Mouse (Mus musculus): ENCODE measurements around the gene Gna12.

Gna12 gene

GRCm38 (mm10) chr5:140795176-140795575 is 35.1 kb downstream of the Gna12 start:
- no peak for DNase-seq (ENCODE audit: low spot score)

- DNase-seq (ENCODE audit: low spot score): no peak
Measured at GRCm38 (mm10) chr5:140794753-140795152, 35.5 kb downstream of the Gna12 start.

- no peak for DNase-seq (ENCODE audit: low spot score)
Measured at GRCm38 (mm10) chr5:140792233-140792632, 38.0 kb downstream of the Gna12 start.

- DNase-seq (ENCODE audit: low spot score): no peak
Measured at GRCm38 (mm10) chr5:140790937-140791877, 39.0 kb downstream of the Gna12 start.

GRCm38 (mm10) chr5:140790392-140790791 is 39.8 kb downstream of the Gna12 start:
- DNase-seq (ENCODE audit: low spot score): no peak

- no peak for DNase-seq (ENCODE audit: low spot score)
Measured at GRCm38 (mm10) chr5:140789561-140789960, 40.7 kb downstream of the Gna12 start.

- no peak for DNase-seq (ENCODE audit: low spot score)
Measured at GRCm38 (mm10) chr5:140785240-140785872, 44.9 kb downstream of the Gna12 start.

- no peak for DNase-seq (ENCODE audit: low spot score)
Measured at GRCm38 (mm10) chr5:140784288-140784687, 45.9 kb downstream of the Gna12 start.

GRCm38 (mm10) chr5:140783577-140783976 is 46.7 kb downstream of the Gna12 start:
- DNase-seq (ENCODE audit: low spot score): no peak

- no peak for DNase-seq (ENCODE audit: low spot score)
Measured at GRCm38 (mm10) chr5:140781886-140782572, 48.2 kb downstream of the Gna12 start.

- no peak for DNase-seq (ENCODE audit: low spot score)
Measured at GRCm38 (mm10) chr5:140781122-140781521, 49.1 kb downstream of the Gna12 start.

GRCm38 (mm10) chr5:140776968-140777367 is 53.3 kb downstream of the Gna12 start:
- DNase-seq (ENCODE audit: low spot score): no peak

- DNase-seq (ENCODE audit: low spot score): no peak
Measured at GRCm38 (mm10) chr5:140775111-140775510, 55.1 kb downstream of the Gna12 start.

GRCm38 (mm10) chr5:140772158-140772557 is 58.1 kb downstream of the Gna12 start:
- no peak for DNase-seq (ENCODE audit: low spot score)

GRCm38 (mm10) chr5:140771612-140772011 is 58.6 kb downstream of the Gna12 start:
- no peak for DNase-seq (ENCODE audit: low spot score)

GRCm38 (mm10) chr5:140768333-140768732 is 61.9 kb downstream of the Gna12 start:
- no peak for DNase-seq (ENCODE audit: low spot score)

- DNase-seq (ENCODE audit: low spot score): peak; percentile 82
Measured at GRCm38 (mm10) chr5:140767704-140768141, 62.5 kb downstream of the Gna12 start.

GRCm38 (mm10) chr5:140766566-140766965 is 63.7 kb downstream of the Gna12 start:
- no peak for DNase-seq (ENCODE audit: low spot score)

- DNase-seq (ENCODE audit: low spot score): no peak
Measured at GRCm38 (mm10) chr5:140764921-140765613, 65.2 kb downstream of the Gna12 start.

- DNase-seq (ENCODE audit: low spot score): no peak
Measured at GRCm38 (mm10) chr5:140762540-140762939, 67.7 kb downstream of the Gna12 start.

GRCm38 (mm10) chr5:140758864-140759263 is 71.4 kb downstream of the Gna12 start:
- no peak for DNase-seq (ENCODE audit: low spot score)

GRCm38 (mm10) chr5:140753223-140753622 is 77.0 kb downstream of the Gna12 start:
- no peak for DNase-seq (ENCODE audit: low spot score)
